Mouse (Mus musculus) heart, adult 18-20 months (tissue): ENCODE measurements around the gene Rln1. TPM values are rescaled to one million over a fixed set of nuclear protein-coding genes. Genes with fewer than 3 reads are reported as not detected.

Experiments
- DNase-seq, 2 experiments: peaks; one replicate each; pipeline ENCODE4 v3.0.0; 2021 to 2022; ENCODE audit warnings: mixed read lengths in 1 of 2
- total RNA-seq, 2 experiments: library from RNA; stranded (reverse); gene quantifications; 2 replicates each; pipeline ENCODE4 v1.2.3; 2021

Rln1 gene
- total RNA-seq, 2 experiments from 2014 or later, result not detected

GRCm38 (mm10) chr19:29361468-29362130 lies 27.1 kb upstream of the Rln1 start:
- DNase-seq, result peak; percentile 92 to 96

GRCm38 (mm10) chr19:29360251-29360650 lies 25.8 kb upstream of the Rln1 start:
- no peak for DNase-seq

GRCm38 (mm10) chr19:29356281-29356680 lies 21.8 kb upstream of the Rln1 start:
- DNase-seq, result no peak

- DNase-seq, result peak; percentile 86 to 94
These were observed 20.7 kb upstream of the Rln1 start for GRCm38 (mm10) chr19:29354895-29355877.

- DNase-seq, result no peak
These were observed 16.5 kb upstream of the Rln1 start for GRCm38 (mm10) chr19:29350991-29351390.

- DNase-seq, result no peak
These were observed 11.2 kb upstream of the Rln1 start for GRCm38 (mm10) chr19:29345636-29346035.

- DNase-seq, result no peak
These were observed 10.4 kb upstream of the Rln1 start for GRCm38 (mm10) chr19:29344868-29345267.

- no peak for DNase-seq
These were observed 7.8 kb upstream of the Rln1 start for GRCm38 (mm10) chr19:29342281-29342680.

- DNase-seq, result no peak
These were observed 6.6 kb upstream of the Rln1 start for GRCm38 (mm10) chr19:29341029-29341428.

- no peak for DNase-seq
These were observed 2.2 kb upstream of the Rln1 start for GRCm38 (mm10) chr19:29336624-29337023.

GRCm38 (mm10) chr19:29326822-29327552 lies 7.5 kb downstream of the Rln1 start:
- DNase-seq, result no peak

GRCm38 (mm10) chr19:29326396-29326795 lies 8.1 kb downstream of the Rln1 start:
- no peak for DNase-seq

GRCm38 (mm10) chr19:29325852-29326180 lies 8.7 kb downstream of the Rln1 start:
- no peak for DNase-seq

- peak; percentile 64 to 81 for DNase-seq
These were observed 9.2 kb downstream of the Rln1 start, which contains the start of gene Insl6 for GRCm38 (mm10) chr19:29325053-29325851. TSS of gene Insl6 (minus strand) at chr19:29325356.

- no peak for DNase-seq
These were observed 10.9 kb downstream of the Rln1 start for GRCm38 (mm10) chr19:29323416-29324049.

- DNase-seq, result no peak
These were observed 21.8 kb downstream of the Rln1 start for GRCm38 (mm10) chr19:29312661-29313060.

GRCm38 (mm10) chr19:29311791-29312190 lies 22.7 kb downstream of the Rln1 start:
- no peak for DNase-seq

GRCm38 (mm10) chr19:29308832-29309231 lies 25.6 kb downstream of the Rln1 start:
- DNase-seq, result no peak

GRCm38 (mm10) chr19:29302119-29302518 lies 32.4 kb downstream of the Rln1 start:
- no peak for DNase-seq

GRCm38 (mm10) chr19:29300919-29301318 lies 33.6 kb downstream of the Rln1 start:
- no peak for DNase-seq

GRCm38 (mm10) chr19:29297366-29297765 lies 37.1 kb downstream of the Rln1 start:
- no peak for DNase-seq
